Mouse (Mus musculus) hindbrain, embryonic 14.5 days (tissue): ENCODE data around the gene Tsc2. TPM values are rescaled to one million over a fixed set of nuclear protein-coding genes. Genes with fewer than 3 reads are reported as not detected.

ENCODE experiments used
- microRNA-seq: library from miRNA; unstranded; fragments of <30 nt; microRNA quantifications from one replicate; pipeline ENCODE4, GENCODE M21; 2016
- polyA plus RNA-seq: library from polyadenylated mRNA; unstranded; fragments of >200 nt; fragmentation: Nextera tagmentation; extraction: Ambion mirVana; gene quantifications from 2 replicates; pipeline ENCODE4 v1.2.1, GENCODE M21; 2014

Tsc2 gene
- polyA plus RNA-seq, 1 experiment from 2014 or later = 74.7 TPM

Small RNAs within 50 kb of the gene (microRNA-seq; reads per million reads assigned to microRNA genes)
- gene Gm24589 = not detected

Other genes starting within 250 kb of the Tsc2 start
- gene Rnps1, start 218.1 kb downstream of the Tsc2 start, polyA plus RNA-seq = 278 and 280 TPM in 2 replicates
- 36.2 and 46.0 TPM in 2 replicates for gene Eci1, start 206.0 kb downstream of the Tsc2 start, polyA plus RNA-seq
- 3.6 and 6.0 TPM in 2 replicates for gene Dnase1l2, start 189.5 kb downstream of the Tsc2 start, polyA plus RNA-seq
- gene E4f1, start 162.3 kb downstream of the Tsc2 start, polyA plus RNA-seq = 20.6 and 25.8 TPM in 2 replicates
- 71.2 and 73.5 TPM in 2 replicates for gene Pgp, start 162.2 kb downstream of the Tsc2 start, polyA plus RNA-seq
- gene Bricd5, start 158.7 kb downstream of the Tsc2 start, polyA plus RNA-seq = 0.75 TPM in 1 of 2 replicates, not detected in the other
- gene Mlst8, start 153.6 kb downstream of the Tsc2 start, polyA plus RNA-seq = 30.2 and 31.1 TPM in 2 replicates
- 45.7 and 46.8 TPM in 2 replicates for gene Caskin1, start 144.0 kb downstream of the Tsc2 start, polyA plus RNA-seq
- 75.0 and 82.8 TPM in 2 replicates for gene Traf7, start 104.7 kb downstream of the Tsc2 start, polyA plus RNA-seq
- 4.2 and 5.6 TPM in 2 replicates for gene Rab26, start 98.4 kb downstream of the Tsc2 start, polyA plus RNA-seq
- gene Pkd1, start 82.8 kb downstream of the Tsc2 start, polyA plus RNA-seq = 28.4 and 30.4 TPM in 2 replicates
- gene Nthl1, start 50 bp upstream of the Tsc2 start, polyA plus RNA-seq = 7.8 and 8.2 TPM in 2 replicates
- gene Slc9a3r2, start 17.7 kb upstream of the Tsc2 start, polyA plus RNA-seq = 53.5 and 56.9 TPM in 2 replicates
- 0.83 TPM in 1 of 2 replicates, not detected in the other for gene Npw, start 25.8 kb upstream of the Tsc2 start, polyA plus RNA-seq
- 22.8 and 25.6 TPM in 2 replicates for gene Zfp598, start 37.1 kb upstream of the Tsc2 start, polyA plus RNA-seq
- 178 and 220 TPM in 2 replicates for gene Syngr3, start 57.3 kb upstream of the Tsc2 start, polyA plus RNA-seq
- gene Gfer, start 63.5 kb upstream of the Tsc2 start, polyA plus RNA-seq = 35.2 and 43.4 TPM in 2 replicates
- gene Noxo1, start 63.6 kb upstream of the Tsc2 start, polyA plus RNA-seq = 1.9 and 2.4 TPM in 2 replicates
- gene Tbl3, start 75.0 kb upstream of the Tsc2 start, polyA plus RNA-seq = 58.3 and 64.3 TPM in 2 replicates
- gene Rnf151, start 85.4 kb upstream of the Tsc2 start, polyA plus RNA-seq = not detected in 2 replicates
- 800 and 838 TPM in 2 replicates for gene Rps2, start 85.5 kb upstream of the Tsc2 start, polyA plus RNA-seq
- gene Ndufb10, start 91.8 kb upstream of the Tsc2 start, polyA plus RNA-seq = 308 and 347 TPM in 2 replicates
- gene Rpl3l, start 95.2 kb upstream of the Tsc2 start, polyA plus RNA-seq = 0.25 TPM in 1 of 2 replicates, not detected in the other
- gene Msrb1, start 104.0 kb upstream of the Tsc2 start, polyA plus RNA-seq = 20.5 and 22.4 TPM in 2 replicates
- gene Hs3st6, start 120.4 kb upstream of the Tsc2 start, polyA plus RNA-seq = 0.36 TPM in 1 of 2 replicates, not detected in the other
- not detected in 2 replicates for gene Meiob, start 171.7 kb upstream of the Tsc2 start, polyA plus RNA-seq
- 71.5 and 73.0 TPM in 2 replicates for gene Hagh, start 207.5 kb upstream of the Tsc2 start, polyA plus RNA-seq
- 22.4 and 23.3 TPM in 2 replicates for gene Fahd1, start 217.7 kb upstream of the Tsc2 start, polyA plus RNA-seq
- gene Igfals, start 233.4 kb upstream of the Tsc2 start, polyA plus RNA-seq = 0.09 TPM in 1 of 2 replicates, not detected in the other